Mouse (Mus musculus) kidney, adult 11 months (tissue): Measurements from ENCODE around the gene Adgre5.

Experiments
- DNase-seq: peaks from one replicate; pipeline ENCODE4 v3.0.0; 2022

Adgre5 gene

GRCm38 (mm10) chr8:83721405-83722025, 19.6 kb downstream of the Adgre5 start:
- DNase-seq: peak; percentile 80

- no peak for DNase-seq
Observed at GRCm38 (mm10) chr8:83719693-83720092, 21.4 kb downstream of the Adgre5 start.

GRCm38 (mm10) chr8:83719048-83719447, 22.1 kb downstream of the Adgre5 start:
- no peak for DNase-seq

- no peak for DNase-seq
Observed at GRCm38 (mm10) chr8:83716563-83716962, 24.6 kb downstream of the Adgre5 start.

GRCm38 (mm10) chr8:83715771-83716170, 25.4 kb downstream of the Adgre5 start:
- no peak for DNase-seq

DNA sequence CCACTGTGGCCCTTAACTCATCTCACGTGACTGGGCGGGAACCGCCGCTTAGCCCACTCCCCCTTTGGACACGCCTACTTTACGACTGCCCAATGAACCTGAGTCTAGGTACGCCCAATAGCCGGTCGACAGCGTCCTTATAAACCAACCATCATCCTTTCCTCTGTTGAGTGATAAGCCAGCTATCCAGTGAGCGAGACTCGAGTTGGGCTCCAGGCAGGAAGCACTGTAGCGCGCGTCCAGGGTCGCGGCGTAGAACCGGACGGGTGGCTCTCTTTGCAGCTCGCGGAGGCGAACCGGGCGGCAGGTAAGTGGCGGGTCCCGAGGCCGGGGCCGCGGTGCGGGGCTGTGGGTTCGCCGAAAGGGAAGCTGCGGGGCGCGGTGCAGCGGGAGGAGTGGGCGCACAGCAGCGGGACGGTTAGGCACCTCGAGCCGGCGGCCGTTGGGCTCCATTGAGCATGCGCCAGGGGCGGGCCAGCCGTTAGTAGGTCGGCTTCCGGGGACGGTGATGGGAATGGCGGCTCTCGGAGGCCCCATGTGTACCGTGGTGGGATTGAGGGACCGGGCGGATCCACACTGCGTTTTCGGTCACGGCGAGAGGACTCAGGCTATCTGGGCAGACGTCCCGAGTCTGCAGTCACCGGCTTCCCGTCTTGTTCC, 26.0 kb downstream of the Adgre5 start, which contains the start of gene Ddx39:
Gene Ddx39 (plus strand): TSS at position 147 of the 660 bp plus-strand sequence.
- peak; percentile 99 for DNase-seq

DNA sequence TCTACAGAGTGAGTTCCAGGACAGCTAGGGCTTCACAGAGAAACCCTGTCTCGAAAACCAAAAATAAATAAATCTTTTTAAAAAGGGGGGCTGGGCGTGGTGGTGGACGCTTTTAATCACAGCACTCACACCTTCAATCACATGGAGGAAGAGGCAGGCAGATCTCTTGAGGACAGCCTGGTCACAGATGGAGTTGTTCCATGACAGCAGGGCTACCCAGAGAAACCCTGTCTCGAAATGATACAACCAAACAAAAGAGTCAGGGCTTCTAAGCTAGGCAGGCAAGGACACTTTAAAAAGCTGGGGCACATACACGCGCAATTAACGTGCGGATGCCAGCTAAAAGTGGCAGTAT, 26.5 kb downstream of the Adgre5 start:
- no peak for DNase-seq

GRCm38 (mm10) chr8:83707554-83707953, 33.6 kb downstream of the Adgre5 start:
- DNase-seq: no peak

- DNase-seq: no peak
Observed at GRCm38 (mm10) chr8:83706411-83706810, 34.7 kb downstream of the Adgre5 start.

GRCm38 (mm10) chr8:83703426-83703825, 37.7 kb downstream of the Adgre5 start:
- no peak for DNase-seq

GRCm38 (mm10) chr8:83700423-83701085, 40.6 kb downstream of the Adgre5 start:
- DNase-seq: no peak

GRCm38 (mm10) chr8:83699566-83699965, 41.6 kb downstream of the Adgre5 start:
- DNase-seq: no peak

GRCm38 (mm10) chr8:83698661-83699453, 42.3 kb downstream of the Adgre5 start, which contains the start of gene Pkn1:
Gene Pkn1 (minus strand): TSS chr8:83699179.
- DNase-seq: peak; percentile 77

GRCm38 (mm10) chr8:83698291-83698660, 42.9 kb downstream of the Adgre5 start:
- DNase-seq: peak; percentile 60

GRCm38 (mm10) chr8:83697374-83698220, 43.5 kb downstream of the Adgre5 start:
- peak; percentile 84 for DNase-seq

DNA sequence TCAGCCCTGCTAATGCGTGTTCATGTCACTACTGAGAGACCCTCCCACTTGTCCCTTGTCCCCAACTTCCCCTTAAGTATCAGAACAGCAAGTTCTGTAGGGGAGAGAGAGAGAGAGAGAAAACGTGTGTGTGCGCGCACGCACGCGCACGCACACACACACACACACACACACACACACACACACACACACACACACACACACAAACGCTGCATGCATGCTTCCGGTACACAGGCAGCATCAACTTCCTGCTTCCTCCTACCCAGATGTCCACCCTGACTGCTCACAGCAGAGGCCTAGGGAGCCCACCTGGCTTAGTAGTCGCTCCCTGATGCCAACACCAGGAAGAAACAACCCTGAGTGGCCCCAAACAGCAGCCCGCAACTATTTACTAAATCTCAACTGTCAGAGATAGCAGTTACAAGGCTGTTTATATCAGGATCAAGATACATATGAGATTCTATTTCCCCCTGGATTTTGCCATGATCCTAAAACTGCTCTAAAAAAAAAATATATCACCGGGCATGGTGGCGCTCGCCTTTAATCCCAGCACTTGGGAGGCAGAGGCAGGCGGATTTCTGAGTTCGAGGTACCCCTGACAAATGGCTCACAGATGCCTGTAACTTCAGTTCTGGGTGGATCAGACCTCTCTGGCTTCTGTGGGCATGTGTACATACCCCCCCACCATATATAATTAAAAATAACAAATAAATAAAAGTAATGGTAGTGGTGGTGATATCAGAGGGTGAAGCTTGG, 45.6 kb downstream of the Adgre5 start:
- no peak for DNase-seq

GRCm38 (mm10) chr8:83694369-83695160, 46.6 kb downstream of the Adgre5 start:
- peak; percentile 53 for DNase-seq

DNA sequence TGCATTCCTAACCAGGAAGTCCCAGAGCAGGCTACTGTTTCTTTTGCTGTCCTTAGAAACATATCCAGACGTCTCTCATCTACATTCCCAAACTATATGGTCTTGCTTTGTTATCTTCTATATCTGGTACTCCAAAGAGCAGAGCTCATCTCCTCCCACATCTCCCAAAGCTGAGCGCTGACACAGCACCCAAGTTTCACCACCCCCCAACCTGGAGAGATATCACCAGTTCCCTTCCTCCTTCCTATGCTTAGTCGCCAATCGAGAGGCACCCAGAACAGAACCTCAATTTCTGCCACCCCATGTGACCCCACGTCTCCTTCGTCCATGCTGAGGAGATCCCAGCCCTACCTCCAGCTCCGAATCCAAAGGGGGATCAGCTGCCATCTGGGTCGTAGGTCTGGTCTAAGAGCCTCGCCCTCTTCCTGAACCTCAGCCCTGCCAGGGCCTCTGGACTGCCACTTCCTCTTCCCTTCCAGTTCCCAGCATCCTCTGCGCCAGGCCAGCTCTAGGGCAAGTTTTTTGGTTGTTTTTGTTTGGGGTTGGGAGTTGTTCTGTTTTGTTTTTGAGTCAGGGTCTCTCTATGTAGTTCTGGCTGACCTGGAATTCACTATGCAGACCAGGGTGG, 47.4 kb downstream of the Adgre5 start:
- no peak for DNase-seq

DNA sequence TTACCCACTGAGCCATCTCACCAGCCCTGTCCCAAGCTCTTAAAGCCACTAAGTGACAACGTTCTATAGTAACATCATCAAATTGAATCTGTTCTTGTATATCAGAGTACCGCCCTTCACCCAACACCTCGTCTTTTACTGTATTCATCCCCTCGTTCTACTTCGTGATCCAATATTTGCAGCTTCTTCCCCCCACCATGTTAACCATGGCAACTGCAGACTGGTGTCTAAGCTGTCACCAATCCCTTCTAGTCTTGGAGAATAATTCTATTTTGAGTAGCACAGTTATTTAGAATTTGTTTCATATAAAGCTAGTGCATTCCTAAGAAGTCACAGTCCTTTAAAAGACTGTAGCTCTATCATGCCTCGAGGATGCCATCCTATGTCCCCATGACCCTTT, 51.9 kb downstream of the Adgre5 start:
- DNase-seq: no peak

GRCm38 (mm10) chr8:83684517-83684916, 56.6 kb downstream of the Adgre5 start:
- no peak for DNase-seq
